Mouse (Mus musculus) heart, embryonic 11.5 days (tissue): Measurements from ENCODE around the gene Galnt13. TPM values are rescaled to one million over a fixed set of nuclear protein-coding genes. Genes with fewer than 3 reads are reported as not detected.

Experiments used
- ATAC-seq: fragments of 200-750 bp; cut with Nextera tagmentation; replicated peaks from 2 replicates; pipeline ENCODE4 v1.8.0; 2017; ENCODE audit warnings: moderate library complexity; ENCODE audit not compliant: insufficient number of reproducible peaks, low FRiP score, low TSS enrichment
- H3K27ac ChIP-seq: fragments of 300-500 bp; sonication (generic); 2 replicates; pipeline ENCODE4 v1.5.1; 2014; ENCODE audit warnings: mild to moderate bottlenecking, low read depth, low read length
- H3K27me3 ChIP-seq: fragments of 300-500 bp; sonication (generic); 2 replicates; pipeline ENCODE4 v1.6.1; 2014; ENCODE audit warnings: mild to moderate bottlenecking, low read length, mixed read lengths; ENCODE audit not compliant: control insufficient read depth, insufficient read depth
- H3K36me3 ChIP-seq: fragments of 300-500 bp; sonication (generic); 2 replicates; pipeline ENCODE4 v1.6.1; 2014; ENCODE audit warnings: mild to moderate bottlenecking, low read length, moderate library complexity, mixed read lengths; ENCODE audit not compliant: control insufficient read depth, insufficient read depth
- H3K4me1 ChIP-seq: fragments of 300-500 bp; sonication (generic); 2 replicates; pipeline ENCODE4 v1.6.1; 2014; ENCODE audit warnings: low read length; ENCODE audit not compliant: control insufficient read depth, insufficient read depth
- H3K4me2 ChIP-seq: fragments of 300-500 bp; sonication (generic); 2 replicates; pipeline ENCODE4 v1.6.1; 2014; ENCODE audit warnings: mild to moderate bottlenecking, moderate library complexity
- H3K4me3 ChIP-seq: fragments of 300-500 bp; sonication (generic); 2 replicates; pipeline ENCODE4 v1.5.1; 2014; ENCODE audit warnings: low read depth, low read length
- H3K9ac ChIP-seq: fragments of 300-500 bp; sonication (generic); 2 replicates; pipeline ENCODE4 v1.6.1; 2014; ENCODE audit warnings: mild to moderate bottlenecking, low read depth, low read length, moderate library complexity
- H3K9me3 ChIP-seq: fragments of 300-500 bp; sonication (generic); replicated peaks from 2 replicates; pipeline ENCODE4 v1.6.1; 2016; ENCODE audit warnings: low read length; ENCODE audit not compliant: control insufficient read depth
- WGBS: fragments of 180-500 bp; shearing (Covaris S2); extraction: QIAGEN DNeasy Blood & Tissue Kit; methylation state at CpG from one replicate; pipeline ENCODE4 v1.1.7; 2014; ENCODE audit not compliant: insufficient replicate concordance; 5-methylcytosine and 5-hydroxymethylcytosine counted together
- polyA plus RNA-seq: library from polyadenylated mRNA; unstranded; fragments of >200 nt; fragmentation: Nextera tagmentation; extraction: Ambion mirVana; gene quantifications from 2 replicates; pipeline ENCODE4 v1.2.1, GENCODE M21; 2014

The Galnt13 gene
- polyA plus RNA-seq, 1 experiment from 2014 or later, result 0.31 TPM

DNA sequence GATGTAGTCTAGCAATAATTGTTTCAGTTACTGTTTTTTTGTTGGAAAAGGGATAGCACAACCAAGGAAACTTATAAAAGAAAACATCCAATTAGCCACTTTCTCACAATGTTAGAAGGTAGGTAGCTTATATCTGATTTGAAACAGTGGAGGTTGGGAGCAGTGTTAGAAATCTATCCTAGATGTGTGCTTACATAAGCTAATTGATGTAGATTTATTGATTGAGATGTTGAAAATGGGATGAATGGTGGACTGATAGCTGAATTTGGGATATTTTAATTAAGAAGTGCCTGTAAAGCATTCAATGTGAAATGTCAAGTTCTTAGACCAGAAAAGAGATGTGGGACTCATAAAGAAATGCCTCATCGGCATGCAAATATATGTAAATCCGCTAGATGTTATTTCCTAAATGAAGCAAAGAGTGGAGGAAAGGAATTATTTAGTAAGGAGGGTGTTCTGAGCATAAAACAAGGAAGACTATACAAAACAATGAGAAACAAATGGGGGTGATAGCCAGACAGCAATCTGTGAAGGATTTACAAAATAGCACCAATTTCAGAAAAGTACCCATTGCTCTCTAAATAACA, 377.6 kb downstream of the Galnt13 start:
- no peak overlapping the region for H3K4me2 ChIP-seq
- no peak overlapping the region for H3K27ac ChIP-seq
- no peaks in the 10 kb centered on the region for H3K9me3 ChIP-seq
- no peaks in the 10 kb centered on the region for H3K36me3 ChIP-seq
- H3K4me3 ChIP-seq, result no peak overlapping the region
- no peaks in the 10 kb centered on the region for H3K27me3 ChIP-seq
- WGBS, result 79% methylated on average over 2 of the region's 2 CpGs
- ATAC-seq, result no peak
- no peak overlapping the region for H3K9ac ChIP-seq
- no peaks in the 10 kb centered on the region for H3K4me1 ChIP-seq

GRCm38 (mm10) chr2:54841245-54841644, 405.1 kb downstream of the Galnt13 start:
- H3K36me3 ChIP-seq, result no peaks in the 10 kb centered on the region
- H3K27ac ChIP-seq, result no peak overlapping the region
- ATAC-seq, result no peak
- H3K4me2 ChIP-seq, result no peak overlapping the region
- no peaks in the 10 kb centered on the region for H3K9me3 ChIP-seq
- no peaks in the 10 kb centered on the region for H3K27me3 ChIP-seq
- WGBS, result 18% methylated on average over 1 of the region's 1 CpGs
- no peak overlapping the region for H3K4me3 ChIP-seq
- H3K4me1 ChIP-seq, result no peaks in the 10 kb centered on the region
- no peak overlapping the region for H3K9ac ChIP-seq

GRCm38 (mm10) chr2:54906282-54907060, 470.4 kb downstream of the Galnt13 start:
- H3K4me2 ChIP-seq, result no peak overlapping the region
- H3K36me3 ChIP-seq, result no peaks in the 10 kb centered on the region
- H3K4me3 ChIP-seq, result no peak overlapping the region
- no peak for ATAC-seq
- H3K4me1 ChIP-seq, result no peaks in the 10 kb centered on the region
- H3K27me3 ChIP-seq, result no peaks in the 10 kb centered on the region
- H3K9ac ChIP-seq, result no peak overlapping the region
- H3K9me3 ChIP-seq, result no peaks in the 10 kb centered on the region
- no peak overlapping the region for H3K27ac ChIP-seq
- WGBS, result 83% methylated on average over 7 of the region's 7 CpGs

DNA sequence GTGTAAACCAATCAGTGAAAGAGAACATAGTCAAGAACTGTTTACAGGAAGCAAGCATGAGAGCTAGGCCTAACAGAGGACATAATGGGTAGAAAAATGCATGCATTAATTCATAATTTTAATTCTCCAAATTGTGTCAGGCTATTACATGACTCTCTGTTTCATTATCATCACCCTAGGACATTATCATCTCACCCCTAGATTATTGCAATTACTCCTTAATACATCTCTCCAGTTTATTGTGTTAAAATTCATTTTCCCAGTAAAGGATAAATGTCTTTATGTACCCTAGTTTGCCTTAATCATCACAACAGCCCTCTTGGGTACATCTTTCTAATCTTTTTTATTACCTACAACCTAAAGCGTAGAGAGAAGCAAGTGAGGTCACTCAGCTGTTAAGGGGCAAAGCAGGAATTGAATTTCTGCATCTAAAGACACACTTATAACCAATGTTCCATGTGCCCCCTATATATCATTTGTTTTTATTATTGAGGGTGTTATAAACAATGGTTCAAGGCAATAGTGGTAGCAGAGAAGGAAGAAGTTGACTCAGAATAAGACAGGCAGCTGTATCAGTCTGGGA, 479.1 kb downstream of the Galnt13 start:
- ATAC-seq, result no peak
- Histone ChIP-seq H3K4me2 (no peak overlapping the region), H3K36me3 (no peaks in the 10 kb centered on the region), H3K4me3 (no peak overlapping the region), H3K9me3 (no peaks in the 10 kb centered on the region), H3K27me3 (no peaks in the 10 kb centered on the region), H3K9ac (no peak overlapping the region), H3K4me1 (no peaks in the 10 kb centered on the region), H3K27ac (no peak overlapping the region)
- 77% methylated on average over 1 of the region's 1 CpGs for WGBS

DNA sequence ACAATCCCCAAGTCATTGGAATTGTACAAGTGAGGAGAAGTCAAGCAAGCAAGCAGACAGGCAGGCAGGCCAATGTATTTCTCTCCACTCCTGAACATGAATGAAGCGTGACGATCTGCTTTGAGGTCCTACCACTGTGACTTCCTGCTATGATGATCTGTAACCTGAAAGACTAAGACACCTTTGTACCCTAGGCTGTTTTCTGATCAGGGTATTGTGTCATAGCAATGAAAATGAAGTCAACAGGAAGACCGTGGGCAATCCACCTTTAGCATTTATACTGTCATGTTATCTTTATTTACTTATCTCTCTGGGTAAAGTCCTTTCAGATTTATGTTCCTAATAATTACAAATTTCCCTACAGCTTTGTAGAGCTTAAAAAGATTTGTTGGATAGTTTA, 500.3 kb downstream of the Galnt13 start:
- Histone ChIP-seq H3K4me2 (no peak overlapping the region), H3K4me1 (no peaks in the 10 kb centered on the region), H3K27ac (no peak overlapping the region), H3K9me3 (no peaks in the 10 kb centered on the region), H3K27me3 (no peaks in the 10 kb centered on the region), H3K36me3 (no peaks in the 10 kb centered on the region), H3K9ac (no peak overlapping the region), H3K4me3 (no peak overlapping the region)
- ATAC-seq, result no peak
- 90% methylated on average over 3 of the region's 3 CpGs for WGBS

DNA sequence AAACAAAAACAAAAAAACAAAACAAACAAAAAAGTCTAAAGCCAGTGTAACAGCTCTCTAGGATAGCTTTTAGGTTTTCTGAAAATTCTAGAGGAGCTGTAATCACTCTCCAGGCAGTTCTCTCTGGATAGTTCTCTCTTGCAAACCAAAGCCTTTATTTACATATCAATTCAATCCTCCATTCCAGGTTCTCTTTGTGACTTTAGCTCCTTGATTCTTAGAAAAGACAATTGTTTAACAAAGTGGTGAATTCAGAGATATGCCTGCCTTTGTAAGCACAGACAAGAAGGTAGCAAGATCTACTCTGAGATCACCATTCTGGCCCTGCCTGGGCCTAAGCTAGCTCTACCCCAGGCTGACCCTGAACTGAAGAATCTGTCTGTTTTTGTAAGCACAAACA, 501.2 kb downstream of the Galnt13 start:
- ATAC-seq, result no peak
- no peaks in the 10 kb centered on the region for H3K4me1 ChIP-seq
- no peak overlapping the region for H3K9ac ChIP-seq
- H3K36me3 ChIP-seq, result no peaks in the 10 kb centered on the region
- H3K4me3 ChIP-seq, result no peak overlapping the region
- no peak overlapping the region for H3K27ac ChIP-seq
- no peaks in the 10 kb centered on the region for H3K27me3 ChIP-seq
- H3K9me3 ChIP-seq, result no peaks in the 10 kb centered on the region
- no peak overlapping the region for H3K4me2 ChIP-seq

DNA sequence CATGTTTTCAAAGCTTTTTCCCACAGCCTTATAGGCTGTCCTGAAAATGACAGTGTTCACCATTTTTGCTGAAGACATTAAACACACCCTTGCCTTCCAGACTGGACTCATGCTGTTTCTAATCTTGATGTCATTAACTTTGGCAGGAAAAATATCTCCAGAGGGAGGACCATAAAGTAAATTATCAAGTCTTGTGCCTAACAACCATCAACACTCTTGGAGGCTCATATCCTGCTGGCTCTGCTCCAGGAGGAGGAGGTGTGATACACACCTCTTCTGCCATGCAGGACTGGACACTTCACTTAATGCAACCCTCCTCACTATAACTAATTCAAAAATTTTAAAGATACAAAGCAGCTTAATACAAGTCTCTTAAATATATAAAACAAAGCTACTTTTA, 502.0 kb downstream of the Galnt13 start:
- no peak for ATAC-seq

GRCm38 (mm10) chr2:54943386-54943785, 507.3 kb downstream of the Galnt13 start:
- no peak for ATAC-seq
- no peak overlapping the region for H3K4me2 ChIP-seq
- H3K27ac ChIP-seq, result no peak overlapping the region
- no peaks in the 10 kb centered on the region for H3K4me1 ChIP-seq
- no peaks in the 10 kb centered on the region for H3K27me3 ChIP-seq
- H3K9me3 ChIP-seq, result no peaks in the 10 kb centered on the region
- no peaks in the 10 kb centered on the region for H3K36me3 ChIP-seq
- 83% methylated on average over 1 of the region's 1 CpGs for WGBS
- H3K4me3 ChIP-seq, result no peak overlapping the region
- no peak overlapping the region for H3K9ac ChIP-seq

More for the DNA sequence above, 502.0 kb downstream of the Galnt13 start:
- H3K4me1 ChIP-seq, result no peaks in the 10 kb centered on the region
- no peaks in the 10 kb centered on the region for H3K36me3 ChIP-seq
- no peaks in the 10 kb centered on the region for H3K9me3 ChIP-seq
- no peak overlapping the region for H3K27ac ChIP-seq
- no peak overlapping the region for H3K9ac ChIP-seq
- no peaks in the 10 kb centered on the region for H3K27me3 ChIP-seq
- no peak overlapping the region for H3K4me3 ChIP-seq
- no peak overlapping the region for H3K4me2 ChIP-seq

GRCm38 (mm10) chr2:54983839-54984238, 547.7 kb downstream of the Galnt13 start:
- Histone ChIP-seq H3K4me2 (no peak overlapping the region), H3K27me3 (no peaks in the 10 kb centered on the region), H3K9ac (no peak overlapping the region), H3K4me3 (no peak overlapping the region), H3K36me3 (no peaks in the 10 kb centered on the region), H3K4me1 (no peaks in the 10 kb centered on the region), H3K27ac (no peak overlapping the region), H3K9me3 (no peaks in the 10 kb centered on the region)
- ATAC-seq, result no peak
- 72% methylated on average over 1 of the region's 1 CpGs for WGBS
